Mouse (Mus musculus) activated CD4-positive, CD25-positive, alpha-beta regulatory T cell, adult 4 months (primary cell): ENCODE results near the gene Zfp706. TPM values are rescaled to one million over a fixed set of nuclear protein-coding genes. Genes with fewer than 3 reads are reported as not detected.
"Not testable (repeated sequence)": the region's sequence is repeated elsewhere in the genome, so short reads cannot be mapped to it uniquely, and the experiment has no call there.

Experiments
- ATAC-seq: one replicate; pipeline ENCODE4 v1.8.0; 2017
- polyA plus RNA-seq, 2 experiments: library from polyadenylated mRNA; unstranded; fragments of 100-300 nt; shearing (Covaris generic); gene quantifications; one replicate each; pipeline ENCODE4 v1.2.1; 2017

Zfp706 gene
- polyA plus RNA-seq, 2 experiments from 2014 or later: 467 to 529 TPM

- no peak for ATAC-seq
Observed at GRCm38 (mm10) chr15:37007959-37008419, 416 bp upstream of the Zfp706 start.

- peak; percentile 11 for ATAC-seq
Observed at GRCm38 (mm10) chr15:37006475-37007164, 953 bp downstream of the Zfp706 start.

GRCm38 (mm10) chr15:37005793-37006474, 1.6 kb downstream of the Zfp706 start:
- no peak for ATAC-seq

- no peak for ATAC-seq
Observed at GRCm38 (mm10) chr15:37004858-37005257, 2.7 kb downstream of the Zfp706 start.

- no peak for ATAC-seq
Observed at GRCm38 (mm10) chr15:37002276-37002675, 5.3 kb downstream of the Zfp706 start.

- not testable (repeated sequence) for ATAC-seq
Observed at GRCm38 (mm10) chr15:36999602-37000001, 8.0 kb downstream of the Zfp706 start.

GRCm38 (mm10) chr15:36995166-36995565, 12.4 kb downstream of the Zfp706 start:
- no peak for ATAC-seq

- ATAC-seq: no peak
Observed at GRCm38 (mm10) chr15:36994665-36995064, 12.9 kb downstream of the Zfp706 start.

GRCm38 (mm10) chr15:36993435-36994178, 14.0 kb downstream of the Zfp706 start:
- no peak for ATAC-seq

GRCm38 (mm10) chr15:36991353-36991752, 16.2 kb downstream of the Zfp706 start:
- no peak for ATAC-seq

- ATAC-seq: no peak
Observed at GRCm38 (mm10) chr15:36989922-36990321, 17.7 kb downstream of the Zfp706 start.

GRCm38 (mm10) chr15:36988718-36989115, 18.9 kb downstream of the Zfp706 start:
- no peak for ATAC-seq

- peak; percentile 34 for ATAC-seq
Observed at GRCm38 (mm10) chr15:36987976-36988717, 19.4 kb downstream of the Zfp706 start.

- peak; percentile 60 for ATAC-seq
Observed at GRCm38 (mm10) chr15:36987211-36987877, 20.2 kb downstream of the Zfp706 start.

- ATAC-seq: no peak
Observed at GRCm38 (mm10) chr15:36985567-36985925, 22.0 kb downstream of the Zfp706 start.

- ATAC-seq: no peak
Observed at GRCm38 (mm10) chr15:36984921-36985566, 22.5 kb downstream of the Zfp706 start.

- ATAC-seq: no peak
Observed at GRCm38 (mm10) chr15:36983455-36983854, 24.1 kb downstream of the Zfp706 start.

- no peak for ATAC-seq
Observed at GRCm38 (mm10) chr15:36980238-36980637, 27.3 kb downstream of the Zfp706 start.

GRCm38 (mm10) chr15:36979488-36980201, 27.9 kb downstream of the Zfp706 start:
- ATAC-seq: peak; percentile 89

GRCm38 (mm10) chr15:36979159-36979487, 28.4 kb downstream of the Zfp706 start:
- no peak for ATAC-seq

- no peak for ATAC-seq
Observed at GRCm38 (mm10) chr15:36977823-36978222, 29.8 kb downstream of the Zfp706 start.
